Mouse (Mus musculus) 416B (cell line): ENCODE measurements at regions not wholly inside any gene's neighbourhood (a gene's known extent, or its start where the extent isn't known, plus 50 kb on each side); places are given as distances from the start of the nearest gene placed in this dataset.

ENCODE experiments used
- DNase-seq: peaks from one replicate; pipeline ENCODE4 v3.0.0; 2011; ENCODE audit warnings: low read depth

DNA sequence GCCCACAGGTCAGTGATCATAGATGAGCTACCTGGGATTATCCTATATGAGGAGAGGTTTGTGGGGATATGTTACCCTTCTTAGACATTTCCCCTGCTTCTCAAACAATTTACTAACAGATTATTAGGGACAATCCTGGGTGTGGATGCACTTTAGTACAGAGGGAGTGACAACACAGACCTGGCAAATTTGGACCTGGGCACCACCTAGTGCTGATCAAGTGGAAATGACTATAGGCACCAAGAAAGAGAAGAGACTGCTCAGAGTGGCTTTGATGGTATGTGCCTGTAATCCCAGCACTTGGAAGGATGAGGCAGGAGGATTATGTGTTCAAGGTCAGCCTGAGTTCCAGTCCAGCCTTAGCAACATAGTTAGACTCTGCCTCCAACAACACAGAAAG is 51.1 kb upstream of the Gm815 start:
- peak; percentile 21 for DNase-seq
